Mouse (Mus musculus): ENCODE measurements around the gene Cryaa. TPM values are rescaled to one million over a fixed set of nuclear protein-coding genes. Genes with fewer than 3 reads are reported as not detected.

Cryaa gene
- polyA plus RNA-seq, 1 experiment from 2014 or later: not detected

Other genes starting within 250 kb of the Cryaa start
- 21.9 and 24.0 TPM in 2 replicates for gene Wdr4, start 157.8 kb upstream of the Cryaa start, polyA plus RNA-seq (2015; fragmentation: Nextera tagmentation; extraction: Ambion mirVana)
- gene Ndufv3, start 157.7 kb upstream of the Cryaa start, polyA plus RNA-seq (2015; fragmentation: Nextera tagmentation; extraction: Ambion mirVana): 523 and 604 TPM in 2 replicates
- 14.7 and 15.0 TPM in 2 replicates for gene Pknox1, start 113.1 kb upstream of the Cryaa start, polyA plus RNA-seq (2015; fragmentation: Nextera tagmentation; extraction: Ambion mirVana)
- gene Cbs, start 40.6 kb upstream of the Cryaa start, polyA plus RNA-seq (2015; fragmentation: Nextera tagmentation; extraction: Ambion mirVana): 1.1 and 1.8 TPM in 2 replicates
- gene U2af1, start 18.9 kb upstream of the Cryaa start, polyA plus RNA-seq (2015; fragmentation: Nextera tagmentation; extraction: Ambion mirVana): 184 and 213 TPM in 2 replicates
- gene Sik1, start 178.0 kb downstream of the Cryaa start, polyA plus RNA-seq (2015; fragmentation: Nextera tagmentation; extraction: Ambion mirVana): 17.2 and 17.6 TPM in 2 replicates